Comparison of ENCODE assay signal across 17 mouse cellular contexts in the genomic region with DNA sequence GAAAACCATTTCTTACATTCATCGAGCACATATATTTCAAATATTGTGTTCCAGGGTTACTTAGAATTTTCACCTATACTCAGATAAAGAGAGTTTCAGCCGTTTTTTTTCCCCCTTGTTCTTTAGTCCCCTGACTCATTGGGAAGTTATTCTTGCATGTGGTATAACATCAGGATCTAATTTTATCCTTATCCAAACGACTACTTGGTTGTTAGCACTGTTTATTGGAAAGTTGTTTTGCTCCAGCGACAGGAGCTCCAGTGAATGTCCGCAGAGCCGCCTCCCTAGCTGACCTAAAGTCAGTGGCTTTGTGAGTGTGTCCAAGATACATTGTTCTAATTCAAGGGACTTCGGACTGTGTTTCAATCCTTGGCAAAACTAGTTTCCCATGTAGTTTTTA. TPM values are rescaled to one million over a fixed set of nuclear protein-coding genes. Genes with fewer than 3 reads are reported as not detected.
A peak's percentile ranks its signal among the peaks of the same experiment; 100 is the strongest.
DNase-seq lines count a peak whose midpoint lies in the region; ATAC-seq and TF ChIP-seq lines count a peak whose summit lies in the region.
"Had no signal": no experiment of that assay in that cellular context is flagged by ENCODE, and none has a peak within 500 bp of the region (broad histone marks: within the 10 kb centered on the region; RNA-seq: fewer than 3 reads in every experiment).

No protein-coding gene starts in this region.

- no peak for ATAC-seq in heart, embryonic 16.5 days (replicated peaks; ENCODE audit: extremely low read depth, insufficient read depth, low FRiP score)
- no peak for ATAC-seq in midbrain, embryonic 11.5 days (ENCODE audit: low FRiP score)
- ATAC-seq in midbrain, embryonic 16.5 days, result no peak
- ATAC-seq: forebrain, postnatal 0 days had no signal

- H3K9me3 ChIP-seq in heart, embryonic 16.5 days (replicated peaks; ENCODE audit: control insufficient read depth, low read length), result no peaks in the 10 kb centered on the region
- H3K9me3 ChIP-seq in midbrain, embryonic 11.5 days (ENCODE audit: control insufficient read depth, low read length), result no peaks in the 10 kb centered on the region
- H3K9me3 ChIP-seq in midbrain, embryonic 16.5 days (replicated peaks; ENCODE audit: control insufficient read depth, low read length, poor library complexity, severe bottlenecking), result no peaks in the 10 kb centered on the region
- H3K9me3 ChIP-seq: hindbrain, embryonic 13.5 days; limb, embryonic 13.5 days; liver, embryonic 15.5 days; neural tube, embryonic 15.5 days had no signal

- no peak overlapping the region for H3K4me2 ChIP-seq in heart, embryonic 16.5 days (ENCODE audit: low read depth, low read length)
- no peak overlapping the region for H3K4me2 ChIP-seq in midbrain, embryonic 11.5 days
- no peak overlapping the region for H3K4me2 ChIP-seq in midbrain, embryonic 16.5 days (ENCODE audit: low read length)
- H3K4me2 ChIP-seq: hindbrain, embryonic 13.5 days; limb, embryonic 13.5 days; liver, embryonic 15.5 days; neural tube, embryonic 15.5 days had no signal

- peaks cover 7% of the 10 kb centered on the region for H3K4me1 ChIP-seq in heart, embryonic 16.5 days (ENCODE audit: control insufficient read depth, insufficient read depth, low read length)
- H3K4me1 ChIP-seq in midbrain, embryonic 11.5 days (ENCODE audit: control insufficient read depth, insufficient read depth, low read length), result peaks cover under 1% of the 10 kb centered on the region; the same call in 1 of the 2 replicates
- peaks cover 5% of the 10 kb centered on the region for H3K4me1 ChIP-seq in midbrain, embryonic 16.5 days (ENCODE audit: control insufficient read depth, insufficient read depth, low read length)
- H3K4me1 ChIP-seq in small intestine, adult 2 months (ENCODE audit: control insufficient read depth, insufficient read depth, insufficient read length, low read length), result peaks cover 22% of the 10 kb centered on the region; the same call in 1 of the 2 replicates

- no peak overlapping the region for H3K4me3 ChIP-seq in gastrocnemius, adult 2 months
- no peak overlapping the region for H3K4me3 ChIP-seq in heart, embryonic 16.5 days (ENCODE audit: low read length)
- H3K4me3 ChIP-seq in midbrain, embryonic 11.5 days (ENCODE audit: low read depth, low read length), result no peak overlapping the region
- no peak overlapping the region for H3K4me3 ChIP-seq in midbrain, embryonic 16.5 days (ENCODE audit: low read depth, low read length)
- H3K4me3 ChIP-seq in small intestine, adult 2 months (ENCODE audit: low read depth, low read length), result no peak overlapping the region
- H3K4me3 ChIP-seq: hindbrain, embryonic 13.5 days; limb, embryonic 13.5 days; liver, embryonic 15.5 days; neural tube, embryonic 15.5 days had no signal

- 45% methylated on average over 7 of the region's 7 CpGs for WGBS in heart, embryonic 16.5 days
- 77% methylated on average over 7 of the region's 7 CpGs for WGBS in midbrain, embryonic 11.5 days
- 76% methylated on average over 7 of the region's 7 CpGs for WGBS in midbrain, embryonic 16.5 days
- 46% methylated on average over 7 of the region's 7 CpGs for WGBS in small intestine, adult 2 months

- peak overlapping the region; percentile 31; the same call in 1 of the 2 replicates for H3K27ac ChIP-seq in gastrocnemius, adult 2 months
- H3K27ac ChIP-seq in heart, embryonic 16.5 days (ENCODE audit: low read length), result peak overlapping the region; percentile 61; the same call in 1 of the 2 replicates
- no peak overlapping the region for H3K27ac ChIP-seq in midbrain, embryonic 11.5 days (ENCODE audit: low read depth, low read length)
- no peak overlapping the region for H3K27ac ChIP-seq in midbrain, embryonic 16.5 days (ENCODE audit: low read length)
- H3K27ac ChIP-seq in small intestine, adult 2 months (ENCODE audit: insufficient read depth, low read depth, low read length), result peak overlapping the region; percentile 49; the same call in 1 of the 2 replicates
- H3K27ac ChIP-seq: hindbrain, embryonic 13.5 days; limb, embryonic 13.5 days; liver, embryonic 15.5 days; neural tube, embryonic 15.5 days had no signal

- no peaks in the 10 kb centered on the region for H3K36me3 ChIP-seq in heart, embryonic 16.5 days (ENCODE audit: control insufficient read depth, insufficient read depth)
- H3K36me3 ChIP-seq in midbrain, embryonic 11.5 days (ENCODE audit: control insufficient read depth, insufficient read depth, low read length), result no peaks in the 10 kb centered on the region
- H3K36me3 ChIP-seq in midbrain, embryonic 16.5 days (ENCODE audit: control insufficient read depth, insufficient read depth, low read length), result no peaks in the 10 kb centered on the region
- no peaks in the 10 kb centered on the region for H3K36me3 ChIP-seq in small intestine, adult 2 months (ENCODE audit: control insufficient read depth, insufficient read depth, low read length)
- H3K36me3 ChIP-seq: hindbrain, embryonic 13.5 days; limb, embryonic 13.5 days; liver, embryonic 15.5 days; neural tube, embryonic 15.5 days had no signal

- no peak for DNase-seq in gastrocnemius, adult 2 months
- DNase-seq in gastrocnemius, postnatal 25 days, result no peak
- no peak for DNase-seq in heart, postnatal 14 days
- peak; percentile 28 for DNase-seq in midbrain, embryonic 11.5 days (ENCODE audit: low spot score, missing footprints)
- no peak for DNase-seq in left cerebral cortex, adult 9 months (ENCODE audit: low spot score in 2 of 2)
- DNase-seq: cerebellum, adult 2 months; forebrain, postnatal 0 days; lung, postnatal 10 days; midbrain, embryonic 14.5 days; right cerebral cortex, postnatal 14 days had no signal

- no peak for TF ChIP-seq CTCF in gastrocnemius, adult 2 months (IDR thresholded peaks at IDR 0.05)
- TF ChIP-seq CTCF in small intestine, adult 2 months (IDR thresholded peaks at IDR 0.05; ENCODE audit: extremely low read depth, insufficient read length, insufficient replicate concordance, low read depth, low read length), result no peak

- no peak for TF ChIP-seq POLR2A in small intestine, adult 2 months (IDR thresholded peaks at IDR 0.05; ENCODE audit: low read depth, low read length)

- intact Hi-C loops in gastrocnemius, adult 2 months (cut with DNase I), result no loop called here
- intact Hi-C loops in heart, postnatal 14 days (cut with DNase I), result no loop called here

- no peaks in the 10 kb centered on the region for H3K27me3 ChIP-seq in heart, embryonic 16.5 days (ENCODE audit: control insufficient read depth, insufficient read depth, low read length)
- no peaks in the 10 kb centered on the region; the same call in 1 of the 2 replicates for H3K27me3 ChIP-seq in midbrain, embryonic 11.5 days (ENCODE audit: control insufficient read depth, insufficient read depth, low read length)
- no peaks in the 10 kb centered on the region; the same call in 1 of the 2 replicates for H3K27me3 ChIP-seq in midbrain, embryonic 16.5 days (ENCODE audit: control insufficient read depth, insufficient read depth, low read depth, low read length)
- H3K27me3 ChIP-seq in small intestine, adult 2 months (ENCODE audit: control insufficient read depth, insufficient read depth, low read length), result no peaks in the 10 kb centered on the region

- no peak overlapping the region for H3K9ac ChIP-seq in heart, embryonic 16.5 days (ENCODE audit: low read length)
- no peak overlapping the region for H3K9ac ChIP-seq in midbrain, embryonic 11.5 days (ENCODE audit: low read length)
- H3K9ac ChIP-seq in midbrain, embryonic 16.5 days (ENCODE audit: low read depth, low read length), result no peak overlapping the region
- H3K9ac ChIP-seq: forebrain, postnatal 0 days; hindbrain, embryonic 13.5 days; limb, embryonic 13.5 days; liver, embryonic 15.5 days; neural tube, embryonic 15.5 days had no signal

RNA-seq across cellular contexts. Expression of a gene that starts 19.9 kb away (rescaled TPM):
- total RNA-seq in gastrocnemius, adult 2 months (2021), result 10 to 100 TPM; 15.2 to 44.8 TPM
- 10 to 100 TPM in 1 of 2 experiments, 1 to 10 TPM in 1; 8.5 to 14.6 TPM for total RNA-seq in gastrocnemius, postnatal 25 days (2021)
- 4.2 and 5.3 TPM in 2 replicates for polyA plus RNA-seq in heart, embryonic 16.5 days (2015; fragmentation: Nextera tagmentation; extraction: Ambion mirVana)
- 1 to 10 TPM; 7.5 to 9.9 TPM for total RNA-seq in heart, postnatal 14 days (2021)
- 7.7 and 8.3 TPM in 2 replicates for polyA plus RNA-seq in midbrain, embryonic 11.5 days (2014; fragmentation: Nextera tagmentation; extraction: Ambion mirVana)
- 10.1 and 13.2 TPM in 2 replicates for polyA plus RNA-seq in midbrain, embryonic 16.5 days (2015; fragmentation: Nextera tagmentation; extraction: Ambion mirVana)
- 18.3 and 35.3 TPM in 2 replicates for polyA plus RNA-seq in small intestine, adult 2 months (2012; rRNA removed)

Comparison
In these comparisons a context has a peak if more than half of its experiments do, and no peak if none do; other contexts are left out.
1. H3K27ac ChIP-seq: peak in gastrocnemius, adult 2 months (single experiment), heart, embryonic 16.5 days (single experiment) and small intestine, adult 2 months (single experiment); none in midbrain, embryonic 11.5 days (single experiment) and midbrain, embryonic 16.5 days (single experiment).